Comparison of ENCODE assay signal across 23 mouse cellular contexts in genomic region chr7:106685382-106685781, GRCm38 (mm10). TPM values are rescaled to one million over a fixed set of nuclear protein-coding genes. Genes with fewer than 3 reads are reported as not detected.
A peak's percentile ranks its signal among the peaks of the same experiment; 100 is the strongest.
DNase-seq lines count a peak whose midpoint lies in the region; ATAC-seq lines count a peak whose summit lies in the region.
"Had no signal": no experiment of that assay in that cellular context is flagged by ENCODE, and none has a peak within 500 bp of the region (broad histone marks: within the 10 kb centered on the region; RNA-seq: fewer than 3 reads in every experiment).

No protein-coding gene starts in this region.

- DNase-seq in adrenal gland, adult 18-20 months (ENCODE audit: low spot score in 2 of 2), result no peak
- DNase-seq: adrenal gland, adult 2 months; adrenal gland, adult 8-10 months; adrenal gland, postnatal 10 days; adrenal gland, postnatal 14 days; adrenal gland, postnatal 25 days; adrenal gland, postnatal 36 days; B cell, adult 2 months; cerebellum, adult 11 months; cerebellum, adult 11-12 months; cerebellum, adult 18-20 months; cerebellum, adult 2 months; cerebellum, adult 8-10 months had no signal

- peak; percentile 66 for ATAC-seq in granulocyte monocyte progenitor cell, adult 5-6 weeks (replicated peaks; ENCODE audit: poor library complexity, severe bottlenecking)
- ATAC-seq in megakaryocyte, adult 5-6 weeks (ENCODE audit: poor library complexity, severe bottlenecking), result peak; percentile 94
- ATAC-seq in cerebellum, adult (ENCODE audit: insufficient number of reproducible peaks, low FRiP score, low TSS enrichment), result no peak
- ATAC-seq: activated CD4-positive, CD25-positive, alpha-beta regulatory T cell, adult 4 months; CD4-positive, CD25-positive, alpha-beta regulatory T cell, adult 4 months; Patski had no signal

RNA-seq across cellular contexts. Expression of gene Olfr693, which starts 5.0 kb away (rescaled TPM):
- total RNA-seq in granulocyte monocyte progenitor cell, adult 5-6 weeks (2014; fragmentation: Nextera tagmentation), result not detected in 2 replicates
- total RNA-seq in granulocyte monocyte progenitor cell, adult 5-6 weeks (2017), result not detected in 2 replicates
- not detected in 2 replicates for total RNA-seq in megakaryocyte, adult 5-6 weeks (2015)
- total RNA-seq in megakaryocyte, adult 5-6 weeks (2017), result not detected in 2 replicates
- total RNA-seq in adrenal gland, adult 18-20 months (2021), result not detected
- total RNA-seq: adrenal gland, adult 2 months; adrenal gland, adult 8-10 months; adrenal gland, postnatal 10 days; adrenal gland, postnatal 14 days; adrenal gland, postnatal 25 days; adrenal gland, postnatal 36 days; adrenal gland, postnatal 4 days; CH12.LX; ES-E14; MEL had no signal

RNA-seq across cellular contexts. Expression of gene Olfr694, which starts 6.2 kb away (rescaled TPM):
- not detected in 2 replicates for total RNA-seq in granulocyte monocyte progenitor cell, adult 5-6 weeks (2014; fragmentation: Nextera tagmentation)
- total RNA-seq in granulocyte monocyte progenitor cell, adult 5-6 weeks (2017), result not detected in 2 replicates
- 0.04 TPM in 1 of 2 replicates, not detected in the other for total RNA-seq in megakaryocyte, adult 5-6 weeks (2015)
- not detected in 2 replicates for total RNA-seq in megakaryocyte, adult 5-6 weeks (2017)
- total RNA-seq in adrenal gland, adult 18-20 months (2021), result not detected
- total RNA-seq: adrenal gland, adult 2 months; adrenal gland, adult 8-10 months; adrenal gland, postnatal 10 days; adrenal gland, postnatal 14 days; adrenal gland, postnatal 25 days; adrenal gland, postnatal 36 days; adrenal gland, postnatal 4 days; CH12.LX; ES-E14; MEL had no signal

RNA-seq across cellular contexts. Expression of gene Olfr695, which starts 30.8 kb away (rescaled TPM):
- total RNA-seq in granulocyte monocyte progenitor cell, adult 5-6 weeks (2014; fragmentation: Nextera tagmentation), result not detected in 2 replicates
- 0.36 TPM in 1 of 2 replicates, not detected in the other for total RNA-seq in granulocyte monocyte progenitor cell, adult 5-6 weeks (2017)
- not detected in 2 replicates for total RNA-seq in megakaryocyte, adult 5-6 weeks (2015)
- not detected in 2 replicates for total RNA-seq in megakaryocyte, adult 5-6 weeks (2017)
- total RNA-seq in adrenal gland, adult 18-20 months (2021), result not detected
- total RNA-seq: adrenal gland, adult 2 months; adrenal gland, adult 8-10 months; adrenal gland, postnatal 10 days; adrenal gland, postnatal 14 days; adrenal gland, postnatal 25 days; adrenal gland, postnatal 36 days; adrenal gland, postnatal 4 days; CH12.LX; ES-E14; MEL had no signal

RNA-seq across cellular contexts. Expression of gene Olfr697, which starts 56.9 kb away (rescaled TPM):
- not detected in 2 replicates for total RNA-seq in granulocyte monocyte progenitor cell, adult 5-6 weeks (2014; fragmentation: Nextera tagmentation)
- not detected in 2 replicates for total RNA-seq in granulocyte monocyte progenitor cell, adult 5-6 weeks (2017)
- not detected in 2 replicates for total RNA-seq in megakaryocyte, adult 5-6 weeks (2015)
- total RNA-seq in megakaryocyte, adult 5-6 weeks (2017), result not detected in 2 replicates
- total RNA-seq in adrenal gland, adult 18-20 months (2021), result not detected
- total RNA-seq: adrenal gland, adult 2 months; adrenal gland, adult 8-10 months; adrenal gland, postnatal 10 days; adrenal gland, postnatal 14 days; adrenal gland, postnatal 25 days; adrenal gland, postnatal 36 days; adrenal gland, postnatal 4 days; CH12.LX; ES-E14; MEL had no signal
